ENCODE assay signal across 7 mouse cellular contexts in the genomic region with DNA sequence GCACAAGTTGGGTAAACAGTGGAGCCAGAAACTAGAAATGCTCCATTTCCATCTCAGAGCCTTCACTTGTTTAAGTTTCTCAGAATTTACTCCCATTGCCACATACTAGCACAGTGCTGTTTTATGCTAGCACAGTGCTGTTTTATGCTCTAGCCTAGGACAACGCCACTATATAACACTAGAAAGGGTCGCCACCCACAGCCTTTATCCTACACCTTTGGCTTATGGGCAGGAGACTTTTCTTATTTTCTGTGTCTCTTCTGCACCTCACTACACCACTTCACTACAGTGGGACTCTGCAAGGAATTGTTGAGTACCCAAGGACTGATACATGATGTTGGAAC. TPM values are rescaled to one million over a fixed set of nuclear protein-coding genes. Genes with fewer than 3 reads are reported as not detected.
DNase-seq lines count a peak whose midpoint lies in the region; ATAC-seq and TF ChIP-seq lines count a peak whose summit lies in the region.

No protein-coding gene starts in this region.

- H3K27ac ChIP-seq in forebrain, embryonic 10.5 days: peak overlapping the region; percentile 93
- peak overlapping the region; percentile 86 for H3K27ac ChIP-seq in limb, embryonic 15.5 days
- peak overlapping the region; percentile 92 for H3K27ac ChIP-seq in stomach, postnatal 0 days (replicated peaks)
- no peak overlapping the region for H3K27ac ChIP-seq in thymus, adult 2 months (ENCODE audit: control insufficient read depth, insufficient read depth, low read length)

- H3K9me3 ChIP-seq in megakaryocyte, embryonic 14.5 days: no peaks in the 10 kb centered on the region
- no peaks in the 10 kb centered on the region; the same call in 1 of the 2 replicates for H3K9me3 ChIP-seq in forebrain, embryonic 10.5 days
- H3K9me3 ChIP-seq in limb, embryonic 15.5 days: no peaks in the 10 kb centered on the region
- no peaks in the 10 kb centered on the region for H3K9me3 ChIP-seq in stomach, postnatal 0 days (ENCODE audit: control insufficient read depth, low read length)

- H3K4me3 ChIP-seq in megakaryocyte, embryonic 14.5 days (replicated peaks): peak overlapping the region; percentile 94
- H3K4me3 ChIP-seq in forebrain, embryonic 10.5 days: peak overlapping the region; percentile 76
- H3K4me3 ChIP-seq in limb, embryonic 15.5 days: peak overlapping the region; percentile 64
- H3K4me3 ChIP-seq in stomach, postnatal 0 days (ENCODE audit: low read depth, low read length): peak overlapping the region; percentile 70
- no peak overlapping the region; the same call in 1 of the 2 replicates for H3K4me3 ChIP-seq in thymus, adult 2 months (ENCODE audit: control insufficient read depth, insufficient read depth, low read length)

- TF ChIP-seq EP300 in stomach, postnatal 0 days (optimal IDR thresholded peaks at IDR 0.05): no peak

- no peak overlapping the region for H3K9ac ChIP-seq in limb, embryonic 15.5 days
- H3K9ac ChIP-seq in stomach, postnatal 0 days (ENCODE audit: low read length): no peak overlapping the region

- 83% methylated on average over 2 of the region's 2 CpGs for WGBS in forebrain, embryonic 10.5 days
- 80% methylated on average over 2 of the region's 2 CpGs for WGBS in limb, embryonic 15.5 days
- WGBS in stomach, postnatal 0 days: 85% methylated on average over 2 of the region's 2 CpGs
- 82% methylated on average over 2 of the region's 2 CpGs for WGBS in thymus, adult 2 months

- H3K36me3 ChIP-seq in megakaryocyte, embryonic 14.5 days (replicated peaks; ENCODE audit: low read length): peaks cover 25% of the 10 kb centered on the region
- H3K36me3 ChIP-seq in forebrain, embryonic 10.5 days (replicated peaks): peaks cover 32% of the 10 kb centered on the region
- peaks cover 24% of the 10 kb centered on the region for H3K36me3 ChIP-seq in limb, embryonic 15.5 days
- H3K36me3 ChIP-seq in stomach, postnatal 0 days (ENCODE audit: control insufficient read depth, insufficient read depth, low read length): peaks cover 12% of the 10 kb centered on the region
- peaks cover 25% of the 10 kb centered on the region for H3K36me3 ChIP-seq in thymus, adult 2 months (ENCODE audit: control insufficient read depth, insufficient read depth, low read length)

- no peak for TF ChIP-seq POLR2A in thymus, adult 2 months (IDR thresholded peaks at IDR 0.05; ENCODE audit: control insufficient read depth, extremely low read depth, insufficient read depth, low read length, poor library complexity)

- H3K4me2 ChIP-seq in limb, embryonic 15.5 days: peak overlapping the region; percentile 61; the same call in 1 of the 2 replicates
- H3K4me2 ChIP-seq in stomach, postnatal 0 days (replicated peaks; ENCODE audit: low read depth): peak overlapping the region; percentile 53; the same call in 1 of the 2 replicates

- H3K27me3 ChIP-seq in megakaryocyte, embryonic 14.5 days (replicated peaks): no peaks in the 10 kb centered on the region
- H3K27me3 ChIP-seq in forebrain, embryonic 10.5 days (ENCODE audit: poor library complexity, severe bottlenecking): no peaks in the 10 kb centered on the region
- no peaks in the 10 kb centered on the region for H3K27me3 ChIP-seq in limb, embryonic 15.5 days
- H3K27me3 ChIP-seq in stomach, postnatal 0 days (ENCODE audit: control insufficient read depth, insufficient read depth, low read length): no peaks in the 10 kb centered on the region
- H3K27me3 ChIP-seq in thymus, adult 2 months (ENCODE audit: control insufficient read depth, insufficient read depth, low read length): no peaks in the 10 kb centered on the region

- no peak for TF ChIP-seq CTCF in stomach, postnatal 0 days (IDR thresholded peaks at IDR 0.05; ENCODE audit: low read depth)
- no peak for TF ChIP-seq CTCF in thymus, adult 2 months (IDR thresholded peaks at IDR 0.05; ENCODE audit: borderline replicate concordance, control insufficient read depth, extremely low read depth, insufficient read depth, low read length, poor library complexity)

- no peak for ATAC-seq in megakaryocyte, adult 5-6 weeks (ENCODE audit: poor library complexity, severe bottlenecking)
- no peak; the same call in 1 of the 2 replicates for ATAC-seq in limb, embryonic 15.5 days (ENCODE audit: insufficient number of reproducible peaks, low FRiP score, low TSS enrichment, low read depth)
- no peak for ATAC-seq in stomach, postnatal 0 days (ENCODE audit: low FRiP score, low TSS enrichment)

- DNase-seq in forebrain, embryonic 10.5 days (ENCODE audit: extremely low spot score, low spot score): peak; percentile 20
- DNase-seq in stomach, postnatal 0 days (ENCODE audit: low spot score): no peak
- DNase-seq in adipocyte (ENCODE audit: low spot score): no peak
- DNase-seq in thymus, adult 2 months: no peak

- H3K4me1 ChIP-seq in megakaryocyte, embryonic 14.5 days: peaks cover 20% of the 10 kb centered on the region
- H3K4me1 ChIP-seq in forebrain, embryonic 10.5 days: peaks cover 8% of the 10 kb centered on the region
- peaks cover 7% of the 10 kb centered on the region for H3K4me1 ChIP-seq in limb, embryonic 15.5 days
- no peaks in the 10 kb centered on the region for H3K4me1 ChIP-seq in stomach, postnatal 0 days (replicated peaks; ENCODE audit: control insufficient read depth, insufficient read depth)
- H3K4me1 ChIP-seq in thymus, adult 2 months (replicated peaks; ENCODE audit: control insufficient read depth, insufficient read depth, low read length): no peaks in the 10 kb centered on the region; the same call in 1 of the 2 replicates

RNA-seq across cellular contexts. Expression of a gene that starts 0.7 kb away (rescaled TPM):
- 1.1 and 4.7 TPM in 2 replicates for polyA plus RNA-seq in megakaryocyte, embryonic 14.5 days (2012; ENCODE audit: insufficient read depth, low replicate concordance)
- total RNA-seq in megakaryocyte, adult 5-6 weeks (2015): 57.4 and 63.0 TPM in 2 replicates
- 78.5 and 81.4 TPM in 2 replicates for total RNA-seq in megakaryocyte, adult 5-6 weeks (2017)
- 242 and 248 TPM in 2 replicates for polyA plus RNA-seq in forebrain, embryonic 10.5 days (2016; fragmentation: Nextera tagmentation; extraction: Ambion mirVana)
- 151 and 154 TPM in 2 replicates for polyA plus RNA-seq in limb, embryonic 15.5 days (2015; fragmentation: Nextera tagmentation; extraction: Ambion mirVana)
- polyA plus RNA-seq in stomach, postnatal 0 days (2015; fragmentation: Nextera tagmentation; extraction: Ambion mirVana): 93.7 and 95.0 TPM in 2 replicates
- polyA plus RNA-seq in thymus, adult 2 months (2012; rRNA removed): 30.7 and 33.8 TPM in 2 replicates

RNA-seq across cellular contexts. Expression of a gene that starts 10.8 kb away (rescaled TPM):
- polyA plus RNA-seq in megakaryocyte, embryonic 14.5 days (2012; ENCODE audit: insufficient read depth, low replicate concordance): 143 and 286 TPM in 2 replicates
- total RNA-seq in megakaryocyte, adult 5-6 weeks (2015): 8.1 and 8.8 TPM in 2 replicates
- total RNA-seq in megakaryocyte, adult 5-6 weeks (2017): 5.5 and 10.7 TPM in 2 replicates
- 54.4 and 54.7 TPM in 2 replicates for polyA plus RNA-seq in forebrain, embryonic 10.5 days (2016; fragmentation: Nextera tagmentation; extraction: Ambion mirVana)
- 78.8 and 86.0 TPM in 2 replicates for polyA plus RNA-seq in limb, embryonic 15.5 days (2015; fragmentation: Nextera tagmentation; extraction: Ambion mirVana)
- polyA plus RNA-seq in stomach, postnatal 0 days (2015; fragmentation: Nextera tagmentation; extraction: Ambion mirVana): 113 and 117 TPM in 2 replicates
- polyA plus RNA-seq in thymus, adult 2 months (2012; rRNA removed): 106 TPM in 2 replicates

RNA-seq across cellular contexts. Expression of a gene that starts 19.7 kb away (rescaled TPM):
- not detected in 2 replicates for polyA plus RNA-seq in megakaryocyte, embryonic 14.5 days (2012; ENCODE audit: insufficient read depth, low replicate concordance)
- total RNA-seq in megakaryocyte, adult 5-6 weeks (2015): not detected in 2 replicates
- total RNA-seq in megakaryocyte, adult 5-6 weeks (2017): not detected in 2 replicates
- 0.55 and 1.00 TPM in 2 replicates for polyA plus RNA-seq in forebrain, embryonic 10.5 days (2016; fragmentation: Nextera tagmentation; extraction: Ambion mirVana)
- 0.17 and 0.33 TPM in 2 replicates for polyA plus RNA-seq in limb, embryonic 15.5 days (2015; fragmentation: Nextera tagmentation; extraction: Ambion mirVana)
- 0.50 TPM in 2 replicates for polyA plus RNA-seq in stomach, postnatal 0 days (2015; fragmentation: Nextera tagmentation; extraction: Ambion mirVana)
- 126 and 163 TPM in 2 replicates for polyA plus RNA-seq in thymus, adult 2 months (2012; rRNA removed)

RNA-seq across cellular contexts. Expression of a gene that starts 31.2 kb away (rescaled TPM):
- polyA plus RNA-seq in megakaryocyte, embryonic 14.5 days (2012; ENCODE audit: insufficient read depth, low replicate concordance): 133 and 243 TPM in 2 replicates
- 35.6 and 39.6 TPM in 2 replicates for total RNA-seq in megakaryocyte, adult 5-6 weeks (2015)
- total RNA-seq in megakaryocyte, adult 5-6 weeks (2017): 109 and 112 TPM in 2 replicates
- 71.8 and 71.9 TPM in 2 replicates for polyA plus RNA-seq in forebrain, embryonic 10.5 days (2016; fragmentation: Nextera tagmentation; extraction: Ambion mirVana)
- polyA plus RNA-seq in limb, embryonic 15.5 days (2015; fragmentation: Nextera tagmentation; extraction: Ambion mirVana): 78.0 and 83.6 TPM in 2 replicates
- polyA plus RNA-seq in stomach, postnatal 0 days (2015; fragmentation: Nextera tagmentation; extraction: Ambion mirVana): 39.0 and 39.9 TPM in 2 replicates
- polyA plus RNA-seq in thymus, adult 2 months (2012; rRNA removed): 61.5 and 67.1 TPM in 2 replicates

RNA-seq across cellular contexts. Expression of a gene that starts 54.2 kb away (rescaled TPM):
- polyA plus RNA-seq in megakaryocyte, embryonic 14.5 days (2012; ENCODE audit: insufficient read depth, low replicate concordance): 5.0 TPM in 1 of 2 replicates, not detected in the other
- 0.80 and 1.9 TPM in 2 replicates for total RNA-seq in megakaryocyte, adult 5-6 weeks (2015)
- total RNA-seq in megakaryocyte, adult 5-6 weeks (2017): 0.89 and 1.1 TPM in 2 replicates
- polyA plus RNA-seq in forebrain, embryonic 10.5 days (2016; fragmentation: Nextera tagmentation; extraction: Ambion mirVana): 0.80 and 0.87 TPM in 2 replicates
- polyA plus RNA-seq in limb, embryonic 15.5 days (2015; fragmentation: Nextera tagmentation; extraction: Ambion mirVana): 1.5 and 2.5 TPM in 2 replicates
- polyA plus RNA-seq in stomach, postnatal 0 days (2015; fragmentation: Nextera tagmentation; extraction: Ambion mirVana): 2.1 and 3.1 TPM in 2 replicates
- polyA plus RNA-seq in thymus, adult 2 months (2012; rRNA removed): 4.4 and 10.6 TPM in 2 replicates

Comparison
In these comparisons a context has a peak if more than half of its experiments do, and no peak if none do; other contexts are left out.
1. RNA of a gene that starts 19.7 kb away (polyA plus RNA-seq): 126 to 163 TPM in thymus, adult 2 months; 0.55 to 1.00 TPM in forebrain, embryonic 10.5 days, 0.50 TPM in stomach, postnatal 0 days, 0.17 to 0.33 TPM in limb, embryonic 15.5 days and not detected in megakaryocyte, embryonic 14.5 days; every median in the first group is over 10 times any median in the second.